Mouse (Mus musculus) T-helper 2 cell (primary cell): ENCODE measurements around the gene Ttc1.

ENCODE experiments used
- in situ Hi-C: fragments of 300-600 bp; cut with MboI, MseI; formaldehyde crosslinking; loops from one replicate; pipeline ENCODE4 v1.15.1; 2025; ENCODE audit warnings: high pct_unique_total_duplicates

The Ttc1 gene

DNA sequence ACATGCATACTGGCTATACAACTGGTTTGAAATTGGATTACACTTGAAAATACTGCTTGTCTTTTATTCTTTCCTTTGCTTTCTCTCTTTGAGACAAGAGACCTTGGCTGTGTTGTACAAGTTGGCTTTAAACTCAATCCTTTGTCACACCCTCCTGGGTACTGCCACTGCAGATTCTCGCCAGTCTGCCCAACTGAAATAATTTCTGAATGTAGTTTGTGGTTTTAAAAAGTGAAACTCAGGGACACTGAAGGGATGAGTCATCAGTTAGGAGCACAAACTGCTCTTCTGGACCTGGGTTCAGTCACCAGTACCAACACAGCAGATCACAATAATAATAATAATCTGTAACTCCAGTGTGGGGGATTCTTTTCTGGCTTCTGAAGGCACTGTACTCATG lies 44.3 kb downstream of the Ttc1 start:
- in situ Hi-C loops, result no loop called here

GRCm38 (mm10) chr11:43700291-43700690 lies 47.5 kb downstream of the Ttc1 start:
- in situ Hi-C loops, result no loop called here

DNA sequence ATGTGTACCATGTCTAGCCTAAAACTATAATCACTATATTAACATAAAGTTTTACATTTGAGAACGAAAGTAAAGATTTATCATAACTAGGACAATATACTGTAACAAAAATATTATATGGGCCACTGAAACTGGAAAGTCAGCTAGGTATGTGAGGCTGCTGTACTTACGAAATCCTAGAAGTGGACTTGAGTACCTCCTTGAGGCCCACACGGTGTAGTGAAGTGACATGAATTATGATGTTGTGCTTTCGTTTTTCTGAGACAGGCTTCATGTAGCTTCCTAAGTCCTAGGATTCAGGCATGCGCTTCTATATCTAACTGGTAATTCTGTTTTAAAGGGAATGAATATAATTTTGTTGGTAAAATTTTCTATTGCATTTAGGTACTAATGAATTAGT lies 49.2 kb downstream of the Ttc1 start:
- in situ Hi-C loops, result no loop called here

GRCm38 (mm10) chr11:43696623-43697022 lies 51.2 kb downstream of the Ttc1 start:
- in situ Hi-C loops, result no loop called here

GRCm38 (mm10) chr11:43688850-43689249 lies 59.0 kb downstream of the Ttc1 start:
- in situ Hi-C loops, result no loop called here

- in situ Hi-C loops, result no loop called here
Observed at GRCm38 (mm10) chr11:43682415-43683217, 65.2 kb downstream of the Ttc1 start.

DNA sequence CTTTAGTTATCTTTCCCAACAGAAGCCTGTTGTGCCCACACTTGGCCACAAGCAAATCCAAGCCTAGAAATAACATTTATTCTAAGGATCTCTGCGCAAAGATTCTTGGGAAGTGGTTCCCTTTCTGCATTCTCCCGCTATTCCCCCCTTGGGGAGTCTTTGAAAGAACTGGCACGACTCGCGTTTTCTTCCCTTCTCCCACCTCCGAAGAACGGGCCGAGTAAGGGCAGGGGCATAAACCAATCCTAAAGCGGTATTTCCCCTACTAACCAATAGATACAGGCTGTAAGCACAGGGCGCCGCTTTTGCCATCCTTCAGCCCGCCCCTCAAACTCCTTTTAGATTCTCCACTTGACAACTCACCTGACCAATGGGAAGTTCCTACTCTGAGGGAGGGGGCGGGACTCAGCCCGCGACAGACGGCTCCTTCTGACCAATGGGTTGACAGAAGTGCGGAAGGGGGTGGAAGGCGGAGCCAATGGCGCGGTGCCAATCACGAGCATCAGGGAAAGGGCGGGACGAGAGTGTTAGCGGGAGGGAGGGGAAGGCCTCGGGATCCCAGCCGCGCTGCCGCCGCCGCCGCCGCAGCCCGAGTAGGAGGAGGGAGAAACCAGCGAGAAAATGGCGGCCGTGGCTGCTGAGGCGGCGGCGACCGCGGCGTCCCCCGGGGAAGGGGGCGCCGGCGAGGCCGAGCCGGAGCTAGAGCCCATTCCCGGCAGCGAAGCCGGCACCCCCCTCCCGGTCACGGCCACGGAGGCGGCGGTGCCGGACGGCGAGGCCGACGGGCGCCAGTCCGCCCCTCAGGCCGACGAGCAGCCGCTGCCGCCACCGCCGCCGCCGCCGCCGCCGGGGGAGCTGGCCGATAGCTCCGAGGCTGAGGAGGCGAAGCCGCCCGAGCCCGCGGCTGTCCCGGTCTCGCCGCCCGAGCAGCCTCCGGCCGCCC lies 66.1 kb downstream of the Ttc1 start, which contains the start of gene Pwwp2a:
TSS of gene Pwwp2a (plus strand) at position 527 of the 943 bp plus-strand sequence.
- in situ Hi-C loops, result no loop called here
